Mouse (Mus musculus): ENCODE results near the gene Msl3l2. TPM values are rescaled to one million over a fixed set of nuclear protein-coding genes. Genes with fewer than 3 reads are reported as not detected.

The Msl3l2 gene
- 12.2 and 13.0 TPM in 2 replicates for polyA plus RNA-seq (2014; fragmentation: Nextera tagmentation; extraction: Ambion mirVana)

DNA sequence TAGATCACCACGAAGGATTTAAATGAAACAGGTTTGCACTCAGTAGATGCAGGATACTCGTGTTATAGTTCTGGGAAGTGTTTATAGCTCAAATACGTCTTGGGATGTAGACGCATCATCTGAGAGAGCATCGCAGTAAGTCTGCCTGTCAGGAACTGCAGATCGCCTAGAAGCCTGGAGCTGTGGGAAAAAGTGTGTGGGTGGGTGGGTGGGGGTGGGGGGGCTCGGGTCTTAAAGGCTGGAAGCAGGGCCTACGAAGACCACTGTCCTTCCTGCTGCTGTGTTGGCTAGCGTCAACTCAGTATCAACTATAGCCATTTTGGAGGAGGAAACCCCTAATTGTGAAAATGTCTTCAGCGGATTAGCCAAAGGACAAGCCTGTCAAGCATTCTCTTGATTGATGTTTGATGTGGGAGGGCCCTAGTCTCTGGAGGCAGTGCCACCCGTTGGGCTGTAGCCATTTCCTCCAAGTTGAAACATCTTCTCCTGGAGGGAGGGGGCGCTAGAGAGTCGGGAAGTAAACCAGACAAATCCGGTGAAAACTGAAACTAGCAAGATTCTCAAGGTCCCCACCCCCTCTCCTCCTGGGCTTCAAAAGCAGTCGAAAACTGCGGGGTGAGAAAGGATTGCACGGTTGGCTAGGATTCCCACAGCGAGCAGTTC, at the start of gene Msl3l2:
TSS of gene Msl3l2 (plus strand) at position 585 of the 663 bp plus-strand sequence.
- H3K4me2 ChIP-seq (ENCODE audit: low read length), result peak within 1 kb of the TSS; percentile 15
- H3K9me3 ChIP-seq (ENCODE audit: control insufficient read depth, low read length), result no peaks in the 10 kb centered on the region
- 28% methylated on average over 18 of the region's 18 CpGs for WGBS
- H3K9ac ChIP-seq (replicated peaks; ENCODE audit: low read length), result no peak within 1 kb of the TSS
- ATAC-seq (ENCODE audit: low FRiP score, low TSS enrichment) (peak; percentile 43; the same call in 1 of the 2 replicates), DNase-seq (peak; percentile 77)
- H3K27ac ChIP-seq (replicated peaks; ENCODE audit: low read depth, low read length), result no peak within 1 kb of the TSS
- H3K27me3 ChIP-seq (ENCODE audit: control insufficient read depth, insufficient read depth, low read length), result no peaks in the 10 kb centered on the region
- no peaks in the 10 kb centered on the region for H3K4me1 ChIP-seq (ENCODE audit: control insufficient read depth, insufficient read depth, low read length)
- H3K4me3 ChIP-seq (replicated peaks; ENCODE audit: low read depth, low read length), result 0 out of 2 replicates have a peak within 1 kb of the TSS, but pooled peaks have one; percentile 7
- H3K36me3 ChIP-seq (ENCODE audit: control insufficient read depth, insufficient read depth, low read length), result no peaks in the 10 kb centered on the region

DNA sequence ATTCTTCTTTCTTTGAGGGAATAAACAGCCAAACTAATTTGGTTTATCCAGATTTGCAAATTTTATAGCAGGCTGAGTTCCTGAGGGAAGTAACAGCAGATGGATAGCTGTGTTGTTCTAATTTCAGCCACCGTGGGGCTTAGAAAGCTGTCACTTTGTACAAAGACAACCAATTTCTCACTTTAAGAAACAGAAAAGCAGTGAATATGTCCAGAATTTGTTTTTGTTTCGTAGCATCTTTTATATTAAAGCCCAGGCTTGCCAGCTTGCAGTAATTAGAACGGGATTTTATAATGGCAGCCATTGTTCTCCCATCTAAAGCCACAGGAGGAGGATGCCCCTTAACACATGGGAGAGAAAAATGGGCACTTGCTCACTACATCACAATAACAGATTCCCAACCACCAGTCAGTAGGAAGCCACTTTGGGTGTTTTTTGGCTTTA, 47.7 kb upstream of the Msl3l2 start:
- H3K4me1 ChIP-seq (ENCODE audit: control insufficient read depth, insufficient read depth, low read length), result no peaks in the 10 kb centered on the region; the same call in 1 of the 2 replicates
- no peak overlapping the region for H3K9ac ChIP-seq (replicated peaks; ENCODE audit: low read length)
- H3K4me3 ChIP-seq (replicated peaks; ENCODE audit: low read depth, low read length), result no peak overlapping the region
- ATAC-seq (ENCODE audit: low FRiP score, low TSS enrichment) (no peak; the same call in 1 of the 2 replicates), DNase-seq (peak; percentile 30)
- no peaks in the 10 kb centered on the region for H3K36me3 ChIP-seq (ENCODE audit: control insufficient read depth, insufficient read depth, low read length)
- no peak overlapping the region for H3K4me2 ChIP-seq (ENCODE audit: low read length)
- no peaks in the 10 kb centered on the region for H3K9me3 ChIP-seq (ENCODE audit: control insufficient read depth, low read length)
- H3K27me3 ChIP-seq (ENCODE audit: control insufficient read depth, insufficient read depth, low read length), result no peaks in the 10 kb centered on the region
- 39% methylated on average over 3 of the region's 3 CpGs for WGBS
- peak overlapping the region; percentile 52 for H3K27ac ChIP-seq (replicated peaks; ENCODE audit: low read depth, low read length)

GRCm38 (mm10) chr10:56061238-56061830, 45.4 kb upstream of the Msl3l2 start:
- Histone ChIP-seq H3K27me3 (ENCODE audit: control insufficient read depth, insufficient read depth, low read length) (no peaks in the 10 kb centered on the region), H3K4me3 (replicated peaks; ENCODE audit: low read depth, low read length) (no peak overlapping the region), H3K9ac (replicated peaks; ENCODE audit: low read length) (no peak overlapping the region), H3K9me3 (ENCODE audit: control insufficient read depth, low read length) (no peaks in the 10 kb centered on the region), H3K36me3 (ENCODE audit: control insufficient read depth, insufficient read depth, low read length) (no peaks in the 10 kb centered on the region), H3K4me1 (ENCODE audit: control insufficient read depth, insufficient read depth, low read length) (no peaks in the 10 kb centered on the region; the same call in 1 of the 2 replicates), H3K27ac (replicated peaks; ENCODE audit: low read depth, low read length) (no peak overlapping the region), H3K4me2 (ENCODE audit: low read length) (no peak overlapping the region)
- 84% methylated on average over 2 of the region's 2 CpGs for WGBS
- DNase-seq (no peak), ATAC-seq (ENCODE audit: low FRiP score, low TSS enrichment) (no peak)

GRCm38 (mm10) chr10:56062746-56063145, 44.0 kb upstream of the Msl3l2 start:
- Histone ChIP-seq H3K4me2 (ENCODE audit: low read length) (no peak overlapping the region), H3K4me3 (replicated peaks; ENCODE audit: low read depth, low read length) (no peak overlapping the region), H3K9me3 (ENCODE audit: control insufficient read depth, low read length) (no peaks in the 10 kb centered on the region), H3K4me1 (ENCODE audit: control insufficient read depth, insufficient read depth, low read length) (no peaks in the 10 kb centered on the region; the same call in 1 of the 2 replicates), H3K27me3 (ENCODE audit: control insufficient read depth, insufficient read depth, low read length) (no peaks in the 10 kb centered on the region), H3K9ac (replicated peaks; ENCODE audit: low read length) (no peak overlapping the region), H3K27ac (replicated peaks; ENCODE audit: low read depth, low read length) (no peak overlapping the region), H3K36me3 (ENCODE audit: control insufficient read depth, insufficient read depth, low read length) (no peaks in the 10 kb centered on the region)
- DNase-seq (no peak), ATAC-seq (ENCODE audit: low FRiP score, low TSS enrichment) (no peak)
- WGBS, result 94% methylated on average over 2 of the region's 2 CpGs

GRCm38 (mm10) chr10:56089714-56090113, 17.0 kb upstream of the Msl3l2 start:
- H3K36me3 ChIP-seq (ENCODE audit: control insufficient read depth, insufficient read depth, low read length), result no peaks in the 10 kb centered on the region
- H3K4me3 ChIP-seq (replicated peaks; ENCODE audit: low read depth, low read length), result no peak overlapping the region
- no peaks in the 10 kb centered on the region for H3K9me3 ChIP-seq (ENCODE audit: control insufficient read depth, low read length)
- 88% methylated on average over 4 of the region's 4 CpGs for WGBS
- H3K4me1 ChIP-seq (ENCODE audit: control insufficient read depth, insufficient read depth, low read length), result no peaks in the 10 kb centered on the region
- H3K9ac ChIP-seq (replicated peaks; ENCODE audit: low read length), result no peak overlapping the region
- no peak overlapping the region for H3K4me2 ChIP-seq (ENCODE audit: low read length)
- no peak for ATAC-seq (ENCODE audit: low FRiP score, low TSS enrichment)
- H3K27me3 ChIP-seq (ENCODE audit: control insufficient read depth, insufficient read depth, low read length), result no peaks in the 10 kb centered on the region
- H3K27ac ChIP-seq (replicated peaks; ENCODE audit: low read depth, low read length), result no peak overlapping the region
- DNase-seq, result no peak

GRCm38 (mm10) chr10:56094586-56094985, 12.1 kb upstream of the Msl3l2 start:
- Histone ChIP-seq H3K4me2 (ENCODE audit: low read length) (no peak overlapping the region), H3K4me1 (ENCODE audit: control insufficient read depth, insufficient read depth, low read length) (no peaks in the 10 kb centered on the region), H3K36me3 (ENCODE audit: control insufficient read depth, insufficient read depth, low read length) (no peaks in the 10 kb centered on the region), H3K4me3 (replicated peaks; ENCODE audit: low read depth, low read length) (no peak overlapping the region), H3K9ac (replicated peaks; ENCODE audit: low read length) (no peak overlapping the region), H3K27me3 (ENCODE audit: control insufficient read depth, insufficient read depth, low read length) (no peaks in the 10 kb centered on the region), H3K9me3 (ENCODE audit: control insufficient read depth, low read length) (no peaks in the 10 kb centered on the region), H3K27ac (replicated peaks; ENCODE audit: low read depth, low read length) (no peak overlapping the region)
- WGBS, result 74% methylated on average over 5 of the region's 5 CpGs
- ATAC-seq (ENCODE audit: low FRiP score, low TSS enrichment), result no peak
- DNase-seq, result no peak

DNA sequence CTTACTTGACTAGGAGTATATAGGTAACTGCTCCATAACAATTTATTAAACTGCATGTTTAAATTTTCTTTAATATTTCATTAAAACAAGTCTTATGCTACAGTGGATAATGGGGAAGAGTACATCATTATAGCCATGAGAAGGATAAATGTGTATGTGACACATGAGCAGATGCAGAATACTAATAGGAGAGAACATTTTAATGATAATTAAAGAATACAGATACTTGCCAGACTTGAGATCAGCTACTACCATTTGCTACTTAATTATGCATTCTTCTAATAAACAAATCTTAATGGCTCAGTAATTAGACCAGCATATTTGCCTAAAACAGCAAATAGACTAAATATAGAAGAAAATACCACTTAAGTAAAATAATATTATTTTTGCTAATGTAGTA, 10.0 kb upstream of the Msl3l2 start:
- H3K4me1 ChIP-seq (ENCODE audit: control insufficient read depth, insufficient read depth, low read length), result no peaks in the 10 kb centered on the region
- H3K4me2 ChIP-seq (ENCODE audit: low read length), result no peak overlapping the region
- no peak overlapping the region for H3K4me3 ChIP-seq (replicated peaks; ENCODE audit: low read depth, low read length)
- no peaks in the 10 kb centered on the region for H3K36me3 ChIP-seq (ENCODE audit: control insufficient read depth, insufficient read depth, low read length)
- H3K27me3 ChIP-seq (ENCODE audit: control insufficient read depth, insufficient read depth, low read length), result no peaks in the 10 kb centered on the region
- H3K27ac ChIP-seq (replicated peaks; ENCODE audit: low read depth, low read length), result no peak overlapping the region
- H3K9me3 ChIP-seq (ENCODE audit: control insufficient read depth, low read length), result no peaks in the 10 kb centered on the region
- no peak overlapping the region for H3K9ac ChIP-seq (replicated peaks; ENCODE audit: low read length)
- ATAC-seq (ENCODE audit: low FRiP score, low TSS enrichment) (no peak), DNase-seq (no peak)

DNA sequence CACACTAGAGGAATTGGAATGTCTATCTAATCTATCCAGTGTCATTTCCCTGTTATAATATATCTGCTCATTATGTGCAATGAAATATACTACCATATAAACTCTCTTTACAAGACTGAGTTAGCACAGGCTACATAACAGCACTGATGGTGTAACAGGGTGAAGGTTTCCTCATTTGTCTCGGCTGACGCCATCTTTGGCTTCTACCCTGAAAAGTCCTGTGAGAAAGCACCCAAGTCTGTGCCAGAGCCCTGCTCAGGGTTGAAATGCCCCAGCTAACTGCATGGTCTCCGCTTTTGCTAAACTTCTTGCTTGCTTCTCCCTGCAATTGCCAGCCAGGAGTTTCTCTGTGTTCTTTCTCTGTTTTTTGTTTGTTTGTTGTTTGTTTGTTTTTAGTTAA, 7.6 kb upstream of the Msl3l2 start:
- Histone ChIP-seq H3K9ac (replicated peaks; ENCODE audit: low read length) (no peak overlapping the region), H3K4me2 (ENCODE audit: low read length) (no peak overlapping the region), H3K27me3 (ENCODE audit: control insufficient read depth, insufficient read depth, low read length) (no peaks in the 10 kb centered on the region), H3K27ac (replicated peaks; ENCODE audit: low read depth, low read length) (no peak overlapping the region), H3K9me3 (ENCODE audit: control insufficient read depth, low read length) (no peaks in the 10 kb centered on the region), H3K4me1 (ENCODE audit: control insufficient read depth, insufficient read depth, low read length) (no peaks in the 10 kb centered on the region), H3K36me3 (ENCODE audit: control insufficient read depth, insufficient read depth, low read length) (no peaks in the 10 kb centered on the region), H3K4me3 (replicated peaks; ENCODE audit: low read depth, low read length) (no peak overlapping the region)
- no peak for ATAC-seq (ENCODE audit: low FRiP score, low TSS enrichment)
- 92% methylated on average over 3 of the region's 3 CpGs for WGBS
- DNase-seq, result no peak

Measured in midbrain, embryonic 14.5 days (tissue).